Mouse (Mus musculus): ENCODE measurements around the gene Timp3. TPM values are rescaled to one million over a fixed set of nuclear protein-coding genes. Genes with fewer than 3 reads are reported as not detected.

Gene Timp3
- polyA plus RNA-seq, 1 experiment from 2014 or later: 51.6 TPM

DNA sequence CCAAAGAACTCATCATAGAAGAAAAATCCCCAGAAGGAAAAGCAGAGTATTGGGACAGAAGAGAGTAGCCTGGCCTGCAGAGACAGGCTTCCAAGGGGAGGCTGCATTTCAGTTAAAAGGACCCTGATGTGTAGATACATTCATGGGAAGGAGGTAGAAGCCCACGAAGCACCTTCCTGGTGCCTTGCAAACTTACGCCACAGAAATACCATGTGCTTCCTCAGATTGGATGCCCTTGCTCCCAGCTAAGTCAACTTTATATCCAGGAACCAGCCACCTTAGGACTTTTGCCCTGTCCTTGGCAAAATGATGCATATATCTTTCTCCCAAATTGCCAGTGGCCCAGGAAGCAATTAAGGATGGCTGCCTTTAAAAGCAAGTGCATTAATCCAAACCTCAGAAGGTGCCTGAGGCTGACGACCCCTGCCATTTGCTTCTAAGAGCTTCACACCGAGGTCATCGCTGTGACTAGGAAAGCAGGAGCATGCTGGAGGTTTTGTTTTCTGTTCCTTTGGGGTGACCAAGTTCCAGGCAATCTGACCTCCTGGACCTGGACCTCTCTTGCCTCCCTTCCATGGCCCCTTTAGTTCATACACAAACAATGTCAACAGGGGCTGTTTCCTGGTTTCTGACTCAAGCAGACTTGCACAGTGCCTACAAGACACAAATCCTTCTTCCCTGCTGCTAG lies 31.0 kb downstream of the Timp3 start:
- Histone ChIP-seq H3K9ac (replicated peaks) (no peak overlapping the region), H3K4me1 (peaks cover 18% of the 10 kb centered on the region), H3K27ac (replicated peaks) (peak overlapping the region; percentile 52), H3K4me3 (replicated peaks) (no peak overlapping the region), H3K9me3 (replicated peaks) (no peaks in the 10 kb centered on the region), H3K27me3 (replicated peaks) (no peaks in the 10 kb centered on the region), H3K36me3 (no peaks in the 10 kb centered on the region), H3K4me2 (no peak overlapping the region)
- ATAC-seq (ENCODE audit: low FRiP score): no peak
- 65% methylated on average over 5 of the region's 5 CpGs for WGBS

DNA sequence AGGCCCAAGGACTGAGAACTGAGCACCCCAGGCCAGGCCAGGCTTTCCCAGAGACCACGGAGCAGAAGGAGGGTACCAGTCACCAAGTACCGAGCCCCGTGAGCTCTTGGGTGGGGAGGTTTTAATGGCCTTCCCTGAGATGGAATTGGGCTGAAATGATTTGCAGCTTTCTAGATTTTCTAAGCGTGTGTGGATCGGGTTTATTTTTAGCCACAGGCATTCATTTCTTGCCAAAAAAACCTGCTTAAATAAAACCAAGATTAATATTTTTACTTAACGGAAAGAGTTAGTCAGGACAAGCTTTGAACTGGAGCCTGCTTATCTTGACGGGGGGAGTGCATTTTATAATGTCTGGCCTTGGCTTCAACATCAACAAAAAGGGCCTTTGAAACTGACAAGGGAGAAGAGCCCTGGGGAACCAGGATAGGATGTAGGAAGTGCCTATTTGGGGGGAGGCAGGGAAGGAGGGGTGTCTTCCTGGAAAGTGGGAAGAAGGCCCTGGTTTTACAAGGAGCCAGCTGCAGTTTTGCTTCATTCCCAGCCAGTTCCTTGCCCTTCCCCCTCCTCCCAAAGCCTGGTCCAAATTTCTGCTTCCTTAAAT lies 31.6 kb downstream of the Timp3 start:
- no peaks in the 10 kb centered on the region for H3K27me3 ChIP-seq (replicated peaks)
- WGBS: 59% methylated on average over 7 of the region's 7 CpGs
- H3K27ac ChIP-seq (replicated peaks): peak overlapping the region; percentile 52
- H3K4me1 ChIP-seq: peaks cover 18% of the 10 kb centered on the region
- H3K9ac ChIP-seq (replicated peaks): no peak overlapping the region
- H3K4me2 ChIP-seq: no peak overlapping the region
- H3K36me3 ChIP-seq: no peaks in the 10 kb centered on the region
- no peaks in the 10 kb centered on the region for H3K9me3 ChIP-seq (replicated peaks)
- H3K4me3 ChIP-seq (replicated peaks): no peak overlapping the region
- ATAC-seq (ENCODE audit: low FRiP score): no peak; the same call in 1 of the 2 replicates

DNA sequence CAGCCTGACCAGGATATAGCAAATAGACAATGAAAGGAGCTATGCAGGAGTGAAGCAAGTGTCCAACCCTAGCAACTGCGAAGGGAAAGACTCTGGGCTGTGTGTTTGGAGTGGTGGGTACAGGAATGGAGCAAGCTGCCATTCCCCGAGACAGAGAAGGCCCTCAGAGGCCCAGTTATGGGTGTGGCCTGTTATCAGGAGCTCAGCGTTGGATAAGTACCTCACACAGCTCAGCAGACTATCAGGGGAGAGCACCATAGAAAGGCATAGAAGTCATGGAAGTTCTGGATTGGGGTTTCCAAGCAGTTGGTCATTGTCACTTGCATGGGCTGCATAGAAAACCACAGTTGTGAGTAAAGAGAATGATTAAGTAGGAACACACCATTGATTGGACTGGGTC lies 32.8 kb downstream of the Timp3 start:
- peaks cover 21% of the 10 kb centered on the region for H3K4me1 ChIP-seq
- H3K27me3 ChIP-seq (replicated peaks): no peaks in the 10 kb centered on the region
- H3K4me3 ChIP-seq (replicated peaks): no peak overlapping the region
- H3K9ac ChIP-seq (replicated peaks): no peak overlapping the region
- ATAC-seq (ENCODE audit: low FRiP score): no peak
- H3K9me3 ChIP-seq (replicated peaks): no peaks in the 10 kb centered on the region
- no peak overlapping the region for H3K27ac ChIP-seq (replicated peaks)
- H3K36me3 ChIP-seq: no peaks in the 10 kb centered on the region
- H3K4me2 ChIP-seq: no peak overlapping the region
- 76% methylated on average over 3 of the region's 3 CpGs for WGBS

DNA sequence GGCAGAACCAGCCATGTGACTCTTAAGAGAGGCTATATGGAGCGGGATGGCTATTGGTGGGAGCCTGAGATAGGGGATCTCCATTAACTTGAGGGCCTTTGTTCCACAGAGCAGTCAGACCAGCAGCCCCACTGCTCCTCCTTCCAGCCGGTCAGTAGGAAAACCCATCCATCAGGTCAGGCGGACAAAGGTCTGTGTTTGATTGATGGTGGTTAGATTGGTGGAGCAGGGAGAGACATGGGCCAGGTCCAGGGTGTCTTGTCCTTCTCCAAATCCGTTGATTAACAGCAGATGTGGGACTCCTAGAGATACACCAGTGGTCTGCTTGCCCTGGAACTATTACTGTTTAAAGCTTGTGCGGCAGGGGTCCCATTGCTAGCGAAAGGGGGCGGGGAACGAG lies 34.4 kb downstream of the Timp3 start:
- no peaks in the 10 kb centered on the region for H3K27me3 ChIP-seq (replicated peaks)
- H3K9ac ChIP-seq (replicated peaks): no peak overlapping the region
- peaks cover 35% of the 10 kb centered on the region for H3K4me1 ChIP-seq
- no peak overlapping the region for H3K27ac ChIP-seq (replicated peaks)
- 21% methylated on average over 8 of the region's 8 CpGs for WGBS
- H3K4me2 ChIP-seq: no peak overlapping the region
- ATAC-seq (ENCODE audit: low FRiP score): no peak
- no peaks in the 10 kb centered on the region for H3K36me3 ChIP-seq
- no peak overlapping the region for H3K4me3 ChIP-seq (replicated peaks)
- H3K9me3 ChIP-seq (replicated peaks): no peaks in the 10 kb centered on the region

DNA sequence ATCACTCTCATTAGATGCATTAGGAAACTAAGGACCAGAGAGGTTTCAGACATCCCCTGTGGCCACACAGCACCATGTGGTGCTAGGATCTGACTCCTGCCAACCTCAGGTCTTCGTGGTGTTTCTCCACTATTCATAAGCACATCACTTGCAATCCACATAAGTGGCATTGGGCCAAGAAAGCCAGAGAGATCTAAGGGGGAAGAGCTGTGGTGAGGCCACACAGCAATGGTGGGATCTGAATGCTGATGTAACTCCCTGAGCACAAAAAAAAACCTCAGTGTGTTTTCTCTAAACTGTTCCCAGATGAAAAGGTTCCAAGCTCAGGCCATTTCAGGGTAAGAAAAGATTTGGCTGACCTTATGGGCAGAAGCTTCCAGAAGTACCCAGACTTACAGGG lies 36.3 kb downstream of the Timp3 start:
- H3K4me3 ChIP-seq (replicated peaks): no peak overlapping the region
- H3K27ac ChIP-seq (replicated peaks): no peak overlapping the region
- no peaks in the 10 kb centered on the region for H3K9me3 ChIP-seq (replicated peaks)
- no peak for ATAC-seq (ENCODE audit: low FRiP score)
- H3K4me1 ChIP-seq: peaks cover 47% of the 10 kb centered on the region
- no peaks in the 10 kb centered on the region for H3K36me3 ChIP-seq
- no peaks in the 10 kb centered on the region for H3K27me3 ChIP-seq (replicated peaks)
- no peak overlapping the region for H3K4me2 ChIP-seq
- H3K9ac ChIP-seq (replicated peaks): no peak overlapping the region
- 56% methylated on average over 1 of the region's 1 CpGs for WGBS

DNA sequence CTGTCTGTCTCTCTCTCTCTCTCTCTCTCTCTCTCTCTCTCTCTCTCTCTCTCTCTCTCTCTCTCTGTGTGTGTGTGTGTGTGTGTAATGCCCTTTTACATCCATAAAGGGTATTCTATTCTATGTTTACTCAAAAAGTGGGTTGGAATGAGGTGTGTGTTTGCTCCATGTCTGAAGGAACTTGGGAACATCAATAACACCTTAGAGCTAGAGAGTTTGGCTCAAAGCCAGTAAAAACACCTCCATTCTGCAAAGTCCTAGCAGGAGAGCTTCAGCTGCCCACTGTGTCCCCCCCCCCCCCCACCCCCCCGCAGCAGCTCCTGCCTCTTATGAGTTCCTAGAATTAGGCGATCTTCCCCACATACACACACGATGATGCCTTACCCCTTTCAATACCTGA lies 37.1 kb downstream of the Timp3 start:
- WGBS: 41% methylated on average over 3 of the region's 3 CpGs
- Histone ChIP-seq H3K27me3 (replicated peaks) (no peaks in the 10 kb centered on the region), H3K36me3 (no peaks in the 10 kb centered on the region), H3K4me1 (peaks cover 43% of the 10 kb centered on the region), H3K9me3 (replicated peaks) (no peaks in the 10 kb centered on the region), H3K27ac (replicated peaks) (no peak overlapping the region), H3K4me3 (replicated peaks) (no peak overlapping the region), H3K4me2 (no peak overlapping the region), H3K9ac (replicated peaks) (no peak overlapping the region)
- no peak for ATAC-seq (ENCODE audit: low FRiP score)

DNA sequence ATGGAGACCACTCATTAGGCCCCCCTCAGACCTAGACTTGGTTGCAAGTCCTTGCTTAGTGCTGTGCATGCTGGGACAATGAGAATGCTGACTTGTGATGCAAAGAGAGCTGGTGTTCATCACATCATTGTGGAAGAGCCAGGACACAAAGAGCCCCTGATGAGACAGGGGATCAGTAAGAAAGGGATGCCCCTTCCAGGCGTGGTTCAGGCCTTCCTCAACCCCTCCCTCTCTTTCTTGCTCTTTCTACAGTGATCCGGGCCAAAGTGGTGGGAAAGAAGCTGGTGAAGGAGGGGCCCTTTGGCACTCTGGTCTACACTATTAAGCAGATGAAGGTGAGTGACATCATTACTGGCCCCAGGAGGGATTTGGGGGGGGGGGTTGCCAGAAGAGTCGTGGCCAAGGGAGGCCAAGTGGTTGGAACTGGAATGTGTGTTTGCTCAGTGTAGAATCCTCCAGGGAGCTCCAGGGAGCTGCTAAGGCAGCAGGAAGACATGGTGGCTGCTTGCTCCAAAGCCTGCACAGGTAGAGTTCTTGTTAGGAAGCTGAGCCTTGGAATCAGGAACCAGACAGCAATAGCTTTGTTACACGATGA lies 38.0 kb downstream of the Timp3 start:
- Histone ChIP-seq H3K4me3 (replicated peaks) (no peak overlapping the region), H3K9me3 (replicated peaks) (no peaks in the 10 kb centered on the region), H3K27ac (replicated peaks) (no peak overlapping the region), H3K27me3 (replicated peaks) (no peaks in the 10 kb centered on the region), H3K9ac (replicated peaks) (no peak overlapping the region), H3K4me2 (no peak overlapping the region), H3K4me1 (peaks cover 45% of the 10 kb centered on the region), H3K36me3 (no peaks in the 10 kb centered on the region)
- WGBS: 33% methylated on average over 4 of the region's 4 CpGs
- ATAC-seq (ENCODE audit: low FRiP score): no peak

DNA sequence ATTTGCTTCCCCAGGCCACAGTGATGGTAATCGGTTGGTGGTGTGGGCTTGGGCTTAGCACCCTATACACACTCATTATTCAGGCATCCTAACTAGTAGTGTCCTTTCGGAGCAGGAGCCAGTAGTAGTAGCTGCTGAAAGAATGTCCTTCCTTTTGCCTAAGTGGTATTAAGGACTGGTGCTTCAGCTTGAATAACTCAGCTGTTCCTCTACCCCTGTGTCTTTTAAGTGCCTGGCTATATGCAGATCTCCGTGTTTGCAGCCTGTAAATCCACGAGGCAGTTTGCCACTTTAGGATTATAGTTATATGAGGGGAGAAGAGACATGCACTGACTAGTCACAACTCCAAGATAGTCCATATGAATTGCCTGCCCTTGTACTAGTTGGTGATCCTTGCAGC lies 38.9 kb downstream of the Timp3 start:
- Histone ChIP-seq H3K4me1 (peaks cover 43% of the 10 kb centered on the region), H3K9me3 (replicated peaks) (no peaks in the 10 kb centered on the region), H3K27me3 (replicated peaks) (no peaks in the 10 kb centered on the region), H3K4me3 (replicated peaks) (no peak overlapping the region), H3K27ac (replicated peaks) (peak overlapping the region; percentile 56; the same call in 1 of the 2 replicates), H3K9ac (replicated peaks) (no peak overlapping the region), H3K4me2 (no peak overlapping the region), H3K36me3 (no peaks in the 10 kb centered on the region)
- WGBS: 86% methylated on average over 4 of the region's 4 CpGs
- ATAC-seq (ENCODE audit: low FRiP score): no peak

DNA sequence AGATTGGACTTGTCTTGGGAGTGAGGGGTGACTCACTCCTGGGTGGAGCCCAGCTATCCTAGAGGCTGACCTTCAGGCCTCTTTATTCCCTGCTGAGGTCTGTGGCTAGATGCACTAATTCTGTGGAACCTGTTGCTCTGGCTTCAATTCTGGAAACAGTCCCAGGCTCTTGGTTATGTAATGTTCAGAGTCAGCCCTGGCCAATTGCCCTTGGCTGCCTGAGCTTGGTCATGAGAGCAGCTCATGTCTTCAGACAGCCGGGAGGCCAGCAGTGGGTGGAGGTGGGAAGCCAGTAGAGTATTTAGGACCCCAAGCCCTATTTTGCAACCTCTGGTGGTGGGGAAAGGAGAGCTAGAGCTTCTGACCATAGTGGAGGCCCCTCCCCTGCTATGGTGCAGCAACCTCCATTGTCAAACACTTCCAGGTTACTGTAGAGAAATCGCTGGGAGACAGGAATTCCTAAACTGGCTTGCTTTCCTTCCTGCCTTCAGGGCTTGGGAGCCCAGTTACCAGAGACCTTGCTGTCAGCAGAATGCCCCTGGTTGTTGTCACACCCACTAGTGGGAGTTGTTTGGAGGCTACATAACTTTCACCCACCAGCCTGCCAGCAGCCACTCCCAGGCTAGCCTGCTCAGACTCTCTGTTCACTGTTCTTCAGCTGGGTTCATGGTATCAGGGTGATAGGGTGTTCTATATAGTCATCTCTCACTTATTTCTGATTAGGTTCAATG lies 39.6 kb downstream of the Timp3 start:
- H3K36me3 ChIP-seq: no peaks in the 10 kb centered on the region
- no peak overlapping the region for H3K9ac ChIP-seq (replicated peaks)
- H3K4me3 ChIP-seq (replicated peaks): no peak overlapping the region
- H3K27me3 ChIP-seq (replicated peaks): no peaks in the 10 kb centered on the region
- peak overlapping the region; percentile 56; the same call in 1 of the 2 replicates for H3K27ac ChIP-seq (replicated peaks)
- peaks cover 39% of the 10 kb centered on the region for H3K4me1 ChIP-seq
- H3K9me3 ChIP-seq (replicated peaks): no peaks in the 10 kb centered on the region
- no peak overlapping the region for H3K4me2 ChIP-seq
- no peak for ATAC-seq (ENCODE audit: low FRiP score)
- WGBS: 72% methylated on average over 2 of the region's 2 CpGs

DNA sequence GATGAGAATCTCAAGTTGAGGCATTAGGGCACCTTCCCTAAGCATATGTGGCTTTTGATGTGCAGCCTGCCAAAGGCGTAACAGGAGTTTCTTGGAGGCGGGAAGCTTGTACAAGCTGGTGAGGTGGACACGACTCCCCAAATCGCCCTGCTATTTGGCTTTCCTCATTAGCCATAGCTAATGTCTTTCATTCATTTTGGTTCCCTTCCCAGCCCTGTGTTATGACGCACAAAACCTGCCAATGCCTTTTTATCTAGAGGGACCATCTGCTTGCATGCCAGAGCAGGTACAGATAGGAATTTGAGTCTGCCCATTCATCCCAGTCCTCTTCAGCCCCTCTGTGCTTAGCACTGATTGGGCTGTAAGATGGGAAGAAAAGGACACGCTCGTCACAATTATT lies 40.2 kb downstream of the Timp3 start:
- Histone ChIP-seq H3K27ac (replicated peaks) (no peak overlapping the region), H3K9ac (replicated peaks) (no peak overlapping the region), H3K27me3 (replicated peaks) (no peaks in the 10 kb centered on the region), H3K4me3 (replicated peaks) (no peak overlapping the region), H3K4me2 (no peak overlapping the region), H3K9me3 (replicated peaks) (no peaks in the 10 kb centered on the region), H3K36me3 (no peaks in the 10 kb centered on the region), H3K4me1 (peaks cover 39% of the 10 kb centered on the region)
- 77% methylated on average over 7 of the region's 7 CpGs for WGBS
- ATAC-seq (ENCODE audit: low FRiP score): no peak

DNA sequence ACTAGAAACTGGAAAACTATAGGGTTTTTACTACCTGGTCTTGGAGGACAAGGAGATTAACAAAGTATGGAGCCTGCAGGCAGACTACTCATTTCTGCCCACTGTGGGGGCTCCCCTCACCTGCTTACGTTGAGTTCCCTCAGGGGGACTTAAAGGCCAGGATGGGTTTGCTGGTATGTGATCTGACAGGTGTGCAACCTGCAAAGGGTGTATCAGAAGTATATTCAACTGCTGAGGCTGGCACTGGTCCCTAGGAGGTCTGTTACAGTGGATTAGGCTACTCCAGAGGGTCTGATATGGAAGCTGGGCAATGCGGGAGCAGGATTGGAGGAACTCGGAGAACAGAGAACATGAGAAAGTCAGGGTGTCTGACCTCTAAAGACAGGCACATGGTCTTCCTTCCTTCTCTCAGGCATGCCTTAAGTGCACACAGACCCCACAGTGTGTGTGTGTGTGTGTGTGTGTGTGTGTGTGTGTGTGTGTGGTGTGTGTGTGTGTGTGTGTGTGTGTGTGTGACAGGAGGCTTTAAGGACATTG lies 40.9 kb downstream of the Timp3 start:
- no peak for ATAC-seq (ENCODE audit: low FRiP score)
- H3K4me1 ChIP-seq: peaks cover 39% of the 10 kb centered on the region
- H3K9ac ChIP-seq (replicated peaks): no peak overlapping the region
- no peak overlapping the region for H3K4me2 ChIP-seq
- no peaks in the 10 kb centered on the region for H3K27me3 ChIP-seq (replicated peaks)
- H3K9me3 ChIP-seq (replicated peaks): no peaks in the 10 kb centered on the region
- WGBS: 82% methylated on average over 3 of the region's 3 CpGs
- no peaks in the 10 kb centered on the region for H3K36me3 ChIP-seq
- no peak overlapping the region for H3K27ac ChIP-seq (replicated peaks)
- H3K4me3 ChIP-seq (replicated peaks): no peak overlapping the region

Data from neural tube, embryonic 15.5 days (tissue).